Mouse (Mus musculus) naive thymus-derived CD4-positive, alpha-beta T cell, adult 5 months (primary cell): ENCODE results near the gene Gm29276. TPM values are rescaled to one million over a fixed set of nuclear protein-coding genes. Genes with fewer than 3 reads are reported as not detected.

ENCODE experiments used
- polyA plus RNA-seq: library from polyadenylated mRNA; unstranded; fragments of 100-300 nt; shearing (Covaris generic); gene quantifications from one replicate; pipeline ENCODE4 v1.2.1, GENCODE M21; 2017

Gene Gm29276
- polyA plus RNA-seq: not detected

DNA sequence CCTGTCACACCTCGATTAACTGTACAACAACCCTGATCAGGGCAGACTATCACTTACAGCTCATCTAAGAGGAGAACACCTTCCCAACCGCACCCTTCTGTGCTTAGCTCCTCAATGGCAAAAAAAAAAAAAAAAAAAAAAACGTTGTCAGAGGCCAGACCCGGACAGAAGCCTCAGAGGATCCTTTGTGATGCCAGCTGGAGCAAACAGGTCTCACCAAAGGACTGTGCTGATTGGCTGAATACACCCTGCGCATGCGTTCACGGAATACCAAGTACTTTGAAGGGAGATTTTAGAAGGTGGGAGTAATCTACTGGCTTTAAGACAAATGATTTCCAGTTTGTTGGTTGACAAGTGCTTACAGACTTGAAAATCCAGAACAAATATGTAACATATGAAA, at the start of gene Gm29276:
TSS of gene Gm29276 (minus strand) at position 101 of the 400 bp plus-strand sequence.

